Mouse (Mus musculus) lung, postnatal 4 days (tissue): ENCODE measurements around the gene Gm20661.
A peak's percentile ranks its signal among the peaks of the same experiment; 100 is the strongest.
"Not testable (repeated sequence)": the region's sequence is repeated elsewhere in the genome, so short reads cannot be mapped to it uniquely, and the experiment has no call there.

Source experiments
- DNase-seq, 2 experiments: peaks; one replicate each; pipeline ENCODE4 v3.0.0; 2021

Gene Gm20661

GRCm38 (mm10) chr9:108002778-108003530, 20.1 kb downstream of the Gm20661 start:
- no peak for DNase-seq

- peak in 1 of 2 experiments; percentile 20 for DNase-seq
Measured at GRCm38 (mm10) chr9:108003531-108003890, 20.7 kb downstream of the Gm20661 start.

- no peak for DNase-seq
Measured at GRCm38 (mm10) chr9:108008041-108008440, 25.2 kb downstream of the Gm20661 start.

- no peak for DNase-seq
Measured at GRCm38 (mm10) chr9:108010385-108010784, 27.5 kb downstream of the Gm20661 start.

GRCm38 (mm10) chr9:108013577-108013976, 30.7 kb downstream of the Gm20661 start:
- not testable (repeated sequence) for DNase-seq

- DNase-seq = no peak
Measured at GRCm38 (mm10) chr9:108017127-108017526, 34.3 kb downstream of the Gm20661 start.

GRCm38 (mm10) chr9:108020741-108021140, 37.9 kb downstream of the Gm20661 start:
- DNase-seq = no peak

- DNase-seq = no peak
Measured at GRCm38 (mm10) chr9:108023216-108023615, 40.4 kb downstream of the Gm20661 start.

- no peak for DNase-seq
Measured at GRCm38 (mm10) chr9:108026584-108026983, 43.7 kb downstream of the Gm20661 start.

GRCm38 (mm10) chr9:108027867-108028266, 45.0 kb downstream of the Gm20661 start:
- DNase-seq = no peak

- no peak for DNase-seq
Measured at GRCm38 (mm10) chr9:108032126-108032525, 49.3 kb downstream of the Gm20661 start.

- no peak for DNase-seq
Measured at GRCm38 (mm10) chr9:108035331-108036156, 52.7 kb downstream of the Gm20661 start.
